Mouse (Mus musculus): Measurements from ENCODE around the gene Thsd4.

DNA sequence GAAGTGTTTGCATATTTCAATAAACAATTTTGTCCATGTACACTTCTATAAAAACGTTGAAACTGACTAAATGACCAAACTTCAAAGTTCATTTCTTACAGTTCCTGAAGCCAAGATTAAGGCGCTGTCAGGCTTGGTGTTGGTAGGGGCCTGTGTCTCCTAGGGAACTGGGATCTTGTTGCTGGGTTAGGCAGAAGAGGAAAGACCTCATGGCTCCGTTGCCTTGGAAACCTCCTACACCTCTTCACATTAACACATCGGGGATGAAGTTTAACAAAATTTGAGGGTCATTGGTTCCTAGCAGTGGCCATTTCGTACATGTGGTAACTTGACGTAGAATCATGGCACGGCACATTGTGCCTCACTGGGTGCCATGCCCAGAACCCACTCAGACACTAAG, 361.7 kb downstream of the Thsd4 start:
- TF ChIP-seq CTCF (conservative IDR thresholded peaks at IDR 0.05; ENCODE audit: insufficient read depth, insufficient read length, low read depth, low read length) (no peak), POLR2A (IDR thresholded peaks at IDR 0.05; ENCODE audit: low read depth, low read length) (no peak)
